Mouse (Mus musculus) kidney, adult 10 weeks (tissue): ENCODE data around the gene Agps. TPM values are rescaled to one million over a fixed set of nuclear protein-coding genes. Genes with fewer than 3 reads are reported as not detected.

Source experiments
- polyA plus RNA-seq: library from polyadenylated mRNA; stranded (reverse); fragments of 350-450 nt; fragmentation: Illumina TruSeq; extraction: RNeasy Lipid Tissue Mini Kit (QIAGEN cat#74804); gene quantifications from one replicate; pipeline ENCODE4 v1.2.3, GENCODE M21; 2014; ENCODE audit warnings: low read depth, low replicate concordance

The Agps gene
- 193 TPM for polyA plus RNA-seq

GRCm38 (mm10) chr2:75831881-75832633 lies at the start of gene Agps:
TSS of gene Agps (plus strand) at chr2:75832177.

GRCm38 (mm10) chr2:75938117-75939063 lies 106.4 kb downstream of the Agps start, which contains the start of gene Ttc30b:
TSS of gene Ttc30b (minus strand) at chr2:75938585.

GRCm38 (mm10) chr2:75977752-75978368 lies 145.9 kb downstream of the Agps start, which contains the start of gene Ttc30a2:
TSS of gene Ttc30a2 (minus strand) at chr2:75978170.

Other genes with a start within 250 kb of the Agps start
- gene Hnrnpa3, start 172.9 kb upstream of the Agps start, polyA plus RNA-seq, result 876 TPM
- 211 TPM for gene Nfe2l2, start 127.5 kb upstream of the Agps start, polyA plus RNA-seq
- 29.6 TPM for gene Ttc30b, start 106.4 kb downstream of the Agps start, polyA plus RNA-seq
- 0.49 TPM for gene Ttc30a2, start 146.0 kb downstream of the Agps start, polyA plus RNA-seq
- gene Ttc30a1, start 149.8 kb downstream of the Agps start, polyA plus RNA-seq, result 10.5 TPM